Mouse (Mus musculus): Measurements from ENCODE around the gene Katnbl1. TPM values are rescaled to one million over a fixed set of nuclear protein-coding genes. Genes with fewer than 3 reads are reported as not detected.
"Not testable (repeated sequence)": the region's sequence is repeated elsewhere in the genome, so short reads cannot be mapped to it uniquely, and the experiment has no call there.

Katnbl1 gene
- polyA plus RNA-seq, 1 experiment from 2014 or later = 25.9 TPM

DNA sequence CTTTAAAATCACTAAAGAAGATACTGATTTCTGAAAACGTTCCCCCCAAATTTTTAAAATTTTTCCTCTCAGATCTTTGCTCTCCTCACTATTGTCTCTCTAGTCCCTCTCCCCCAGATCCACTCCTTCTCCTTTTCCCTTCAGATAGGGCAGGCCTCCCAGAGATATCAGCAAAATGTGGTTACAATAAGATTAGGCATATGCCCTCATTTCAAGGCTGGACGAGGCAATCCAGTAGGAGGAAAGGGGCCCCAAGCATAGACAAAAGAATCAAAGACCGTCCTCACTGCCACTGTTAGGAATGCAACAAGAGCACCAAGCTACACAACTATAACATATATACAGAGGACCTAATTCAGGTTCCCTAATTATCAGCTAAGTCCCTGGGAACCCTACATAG is 46.3 kb downstream of the Katnbl1 start:
- Histone ChIP-seq H3K4me2 (no peak overlapping the region), H3K4me1 (peaks cover 5% of the 10 kb centered on the region; the same call in 1 of the 2 replicates), H3K4me3 (no peak overlapping the region), H3K9ac (no peak overlapping the region), H3K27me3 (replicated peaks) (peaks cover 3% of the 10 kb centered on the region; the same call in 1 of the 2 replicates), H3K27ac (no peak overlapping the region), H3K36me3 (no peaks in the 10 kb centered on the region), H3K9me3 (replicated peaks) (no peaks in the 10 kb centered on the region)
- 27% methylated on average over 3 of the region's 3 CpGs for WGBS (ENCODE audit: insufficient replicate concordance)
- ATAC-seq = no peak; the same call in 1 of the 2 replicates

DNA sequence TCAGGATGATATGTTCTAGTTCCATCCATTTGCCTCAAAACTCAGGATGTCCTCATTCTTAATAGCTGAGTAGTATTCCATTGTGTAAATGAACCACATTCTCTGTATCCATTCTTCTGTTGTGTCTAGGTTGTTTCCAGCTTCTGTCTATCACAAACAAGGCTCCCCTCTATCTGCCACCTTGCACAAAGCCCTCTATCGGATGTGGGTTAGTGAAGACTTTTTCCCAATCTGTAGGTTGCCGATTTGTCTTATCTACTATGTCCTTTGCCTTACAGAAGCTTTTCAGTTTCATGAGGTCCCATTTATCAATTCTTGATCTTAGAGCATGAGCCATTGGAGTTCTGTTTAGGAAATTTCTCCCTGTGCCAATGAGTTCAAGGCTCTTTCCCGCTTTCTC is 49.5 kb downstream of the Katnbl1 start:
- H3K4me2 ChIP-seq; H3K4me3 ChIP-seq; H3K27ac ChIP-seq; H3K9ac ChIP-seq; H3K9me3 ChIP-seq (replicated peaks); H3K27me3 ChIP-seq (replicated peaks); ATAC-seq; H3K4me1 ChIP-seq; H3K36me3 ChIP-seq: not testable (repeated sequence)
- WGBS (ENCODE audit: insufficient replicate concordance) = 71% methylated on average over 3 of the region's 3 CpGs

DNA sequence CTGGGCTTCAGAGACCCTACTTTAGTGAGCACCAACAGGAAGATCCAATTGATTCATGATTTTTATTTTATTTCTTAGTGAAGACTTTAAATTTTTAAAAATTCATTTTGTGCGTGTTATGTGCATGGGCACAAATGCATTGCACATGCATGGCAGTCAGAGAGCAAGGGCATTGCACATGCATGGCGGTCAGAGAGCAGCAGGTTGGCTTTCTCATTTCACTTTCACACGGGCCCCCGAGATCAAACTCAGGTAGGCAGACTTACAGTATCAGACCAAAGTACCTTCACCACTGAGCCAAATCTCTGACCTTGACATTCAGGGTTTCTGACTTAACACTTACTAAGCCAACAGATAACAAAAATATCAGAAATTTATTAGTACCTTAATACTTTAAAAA is 50.7 kb downstream of the Katnbl1 start:
- Histone ChIP-seq H3K36me3 (no peaks in the 10 kb centered on the region), H3K27ac (no peak overlapping the region), H3K9me3 (replicated peaks) (no peaks in the 10 kb centered on the region), H3K9ac (no peak overlapping the region), H3K4me1 (peaks cover 8% of the 10 kb centered on the region; the same call in 1 of the 2 replicates), H3K27me3 (replicated peaks) (no peaks in the 10 kb centered on the region), H3K4me3 (no peak overlapping the region), H3K4me2 (no peak overlapping the region)
- no peak for ATAC-seq
- 64% methylated on average over 4 of the region's 4 CpGs for WGBS (ENCODE audit: insufficient replicate concordance)

DNA sequence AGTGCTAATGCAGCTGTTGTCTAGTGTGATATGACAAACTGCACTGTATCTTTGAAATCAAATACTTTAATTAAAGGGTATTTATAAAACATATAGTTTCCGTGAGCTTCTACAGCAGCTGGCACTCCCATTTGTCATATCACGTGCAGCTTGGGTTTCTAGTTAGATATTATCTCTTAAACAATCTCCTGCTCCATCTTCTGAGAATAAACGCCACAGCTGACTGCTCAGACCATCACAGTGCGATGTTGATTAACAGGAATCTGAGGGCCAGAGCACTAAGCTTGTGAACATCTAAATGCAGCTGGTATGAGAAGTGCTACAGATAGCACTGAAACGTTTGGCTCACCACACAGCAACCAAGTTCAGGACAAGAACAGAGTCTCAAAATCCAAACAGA is 51.4 kb downstream of the Katnbl1 start:
- Histone ChIP-seq H3K4me2 (no peak overlapping the region), H3K27ac (no peak overlapping the region), H3K4me3 (no peak overlapping the region), H3K4me1 (peaks cover 6% of the 10 kb centered on the region; the same call in 1 of the 2 replicates), H3K9ac (no peak overlapping the region), H3K27me3 (replicated peaks) (no peaks in the 10 kb centered on the region), H3K9me3 (replicated peaks) (no peaks in the 10 kb centered on the region), H3K36me3 (no peaks in the 10 kb centered on the region)
- no peak for ATAC-seq
- 51% methylated on average over 5 of the region's 5 CpGs for WGBS (ENCODE audit: insufficient replicate concordance)

DNA sequence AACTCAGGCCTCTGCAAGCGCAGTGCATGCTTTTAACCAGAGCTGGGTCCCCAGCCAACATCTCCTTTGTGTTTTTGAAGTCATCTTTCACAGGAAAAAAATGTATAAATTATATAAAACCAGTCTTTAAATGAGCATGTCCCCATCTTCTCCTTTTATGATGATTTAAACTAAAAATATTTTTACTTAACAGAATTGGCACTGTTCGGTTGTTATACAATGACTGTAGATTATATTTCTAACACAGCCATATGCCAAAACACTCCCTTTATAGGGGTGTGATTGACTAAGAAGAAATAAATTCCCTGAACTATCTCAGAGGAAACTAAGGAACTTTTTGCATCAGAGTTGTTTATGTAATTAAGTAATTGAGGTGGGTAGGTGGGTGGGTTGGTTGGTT is 53.5 kb downstream of the Katnbl1 start:
- ATAC-seq = no peak
- H3K9ac ChIP-seq = no peak overlapping the region

DNA sequence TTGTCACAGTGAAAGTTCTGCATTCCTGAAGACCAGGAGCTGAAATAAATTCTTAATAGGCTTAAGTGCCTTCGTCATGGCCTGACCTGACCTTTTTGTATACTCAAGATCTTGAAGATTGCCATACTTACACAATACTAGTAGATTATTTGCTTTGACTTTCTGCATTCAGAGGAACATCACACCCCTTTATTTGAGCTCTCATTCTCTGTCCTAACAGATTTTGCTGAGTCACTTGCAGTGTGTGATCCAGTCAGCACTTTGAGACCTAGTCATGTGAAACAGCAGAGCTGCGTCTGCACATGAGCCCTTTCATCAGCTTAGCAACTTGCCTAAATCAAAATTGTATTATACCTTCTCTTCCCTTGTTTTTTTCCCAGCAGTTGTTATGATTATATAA is 54.3 kb downstream of the Katnbl1 start:
- no peaks in the 10 kb centered on the region for H3K9me3 ChIP-seq (replicated peaks)
- no peak overlapping the region for H3K9ac ChIP-seq
- no peaks in the 10 kb centered on the region for H3K36me3 ChIP-seq
- no peaks in the 10 kb centered on the region for H3K27me3 ChIP-seq (replicated peaks)
- H3K27ac ChIP-seq = no peak overlapping the region
- H3K4me1 ChIP-seq = peaks cover 3% of the 10 kb centered on the region; the same call in 1 of the 2 replicates
- H3K4me3 ChIP-seq = no peak overlapping the region
- 49% methylated on average over 2 of the region's 2 CpGs for WGBS (ENCODE audit: insufficient replicate concordance)
- ATAC-seq = peak; percentile 75
- no peak overlapping the region for H3K4me2 ChIP-seq

More for the DNA sequence above, 53.5 kb downstream of the Katnbl1 start:
- WGBS (ENCODE audit: insufficient replicate concordance) = 75% methylated on average over 2 of the region's 2 CpGs
- Histone ChIP-seq H3K9me3 (replicated peaks) (no peaks in the 10 kb centered on the region), H3K36me3 (no peaks in the 10 kb centered on the region), H3K4me1 (peaks cover 3% of the 10 kb centered on the region; the same call in 1 of the 2 replicates), H3K27me3 (replicated peaks) (no peaks in the 10 kb centered on the region), H3K4me3 (no peak overlapping the region), H3K4me2 (no peak overlapping the region), H3K27ac (no peak overlapping the region)

DNA sequence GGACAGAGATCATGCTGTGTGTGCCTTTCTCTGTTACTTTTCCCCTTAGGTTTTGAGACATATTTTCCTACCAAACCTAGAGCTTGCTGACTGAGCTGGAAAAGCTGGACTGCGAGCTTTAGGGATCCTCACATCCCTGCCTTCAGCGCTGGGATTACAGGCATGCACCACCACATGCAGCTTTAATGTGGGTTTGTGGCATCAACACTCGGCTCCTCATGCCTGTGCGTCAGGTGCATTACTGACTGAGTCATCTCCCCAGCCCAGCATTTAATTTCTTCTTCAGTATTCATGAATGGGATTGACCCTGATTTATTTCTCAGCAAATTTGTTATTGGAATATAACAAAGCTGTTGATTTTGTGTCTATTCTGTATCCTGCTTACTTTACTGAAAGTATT is 57.3 kb downstream of the Katnbl1 start:
- no peaks in the 10 kb centered on the region for H3K27me3 ChIP-seq (replicated peaks)
- 62% methylated on average over 4 of the region's 4 CpGs for WGBS (ENCODE audit: insufficient replicate concordance)
- H3K36me3 ChIP-seq = no peaks in the 10 kb centered on the region
- no peaks in the 10 kb centered on the region for H3K9me3 ChIP-seq (replicated peaks)
- ATAC-seq = no peak
- H3K4me3 ChIP-seq = no peak overlapping the region
- H3K4me2 ChIP-seq = no peak overlapping the region
- H3K27ac ChIP-seq = no peak overlapping the region
- H3K9ac ChIP-seq = no peak overlapping the region
- H3K4me1 ChIP-seq = peaks cover 3% of the 10 kb centered on the region; the same call in 1 of the 2 replicates

DNA sequence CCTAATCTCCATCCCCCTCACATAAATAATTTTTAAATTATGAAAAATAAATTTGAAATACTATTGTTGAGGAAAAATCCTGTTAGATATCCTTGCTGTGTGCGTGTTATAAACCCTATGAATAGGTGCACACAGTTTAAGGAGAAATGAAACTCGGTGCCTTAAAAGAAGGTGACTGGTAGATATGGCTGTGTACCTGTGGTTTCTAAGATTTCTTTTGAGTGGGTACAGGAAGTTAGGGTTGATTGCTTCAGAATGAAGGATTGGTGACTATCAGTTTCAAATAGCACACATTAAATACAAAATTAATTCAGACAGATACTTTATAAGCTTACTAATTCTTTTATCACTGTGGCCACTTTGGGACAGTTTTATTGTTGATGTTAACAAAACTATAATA is 58.6 kb downstream of the Katnbl1 start:
- Histone ChIP-seq H3K9me3 (replicated peaks) (no peaks in the 10 kb centered on the region), H3K27ac (no peak overlapping the region), H3K27me3 (replicated peaks) (no peaks in the 10 kb centered on the region), H3K9ac (no peak overlapping the region), H3K4me2 (no peak overlapping the region), H3K36me3 (no peaks in the 10 kb centered on the region), H3K4me3 (no peak overlapping the region), H3K4me1 (peaks cover 3% of the 10 kb centered on the region; the same call in 1 of the 2 replicates)
- ATAC-seq = no peak
- 72% methylated on average over 2 of the region's 2 CpGs for WGBS (ENCODE audit: insufficient replicate concordance)

DNA sequence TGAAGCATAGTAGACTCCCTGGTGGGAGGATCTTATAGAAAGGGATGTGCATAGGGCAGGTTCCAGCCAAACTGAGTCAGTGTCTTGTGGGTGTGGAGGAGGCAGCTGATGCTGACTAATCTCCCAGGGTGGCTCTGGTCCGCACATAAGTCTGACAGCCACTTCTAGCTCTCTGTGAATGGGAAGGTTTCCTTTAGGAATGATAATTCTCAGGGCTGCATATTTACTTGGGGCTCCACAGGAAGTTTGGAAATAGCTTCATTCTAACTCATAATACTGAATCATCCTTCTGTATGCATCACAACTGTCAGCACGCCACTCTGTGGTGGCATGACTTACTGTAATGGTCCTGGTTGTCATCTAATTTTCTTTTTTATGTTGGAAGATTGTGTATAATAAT is 64.5 kb downstream of the Katnbl1 start:
- WGBS (ENCODE audit: insufficient replicate concordance) = 56% methylated on average over 2 of the region's 2 CpGs
- Histone ChIP-seq H3K27ac (no peak overlapping the region), H3K4me3 (no peak overlapping the region), H3K4me1 (no peaks in the 10 kb centered on the region), H3K27me3 (replicated peaks) (no peaks in the 10 kb centered on the region), H3K9me3 (replicated peaks) (no peaks in the 10 kb centered on the region), H3K36me3 (no peaks in the 10 kb centered on the region), H3K4me2 (no peak overlapping the region), H3K9ac (no peak overlapping the region)
- no peak for ATAC-seq

DNA sequence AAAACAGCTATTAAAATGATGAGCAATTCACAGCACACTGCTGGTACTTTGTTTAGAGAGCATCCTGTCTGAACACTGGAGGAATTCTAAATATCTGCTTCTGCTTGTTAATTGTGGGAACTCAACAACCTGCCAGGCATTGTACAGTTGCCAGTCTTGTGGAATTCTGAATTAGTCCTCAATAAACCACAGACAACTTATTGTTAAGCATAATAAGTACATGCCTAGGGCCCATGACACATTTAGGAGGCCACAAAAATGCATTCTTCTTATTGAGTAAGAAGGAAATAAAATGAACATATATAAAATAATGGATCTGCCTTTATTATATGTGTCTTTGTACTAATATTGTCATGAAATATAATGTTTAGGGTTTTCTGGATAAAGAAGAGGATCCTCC is 66.5 kb downstream of the Katnbl1 start:
- no peak overlapping the region for H3K9ac ChIP-seq
- H3K4me3 ChIP-seq = no peak overlapping the region
- no peak for ATAC-seq

DNA sequence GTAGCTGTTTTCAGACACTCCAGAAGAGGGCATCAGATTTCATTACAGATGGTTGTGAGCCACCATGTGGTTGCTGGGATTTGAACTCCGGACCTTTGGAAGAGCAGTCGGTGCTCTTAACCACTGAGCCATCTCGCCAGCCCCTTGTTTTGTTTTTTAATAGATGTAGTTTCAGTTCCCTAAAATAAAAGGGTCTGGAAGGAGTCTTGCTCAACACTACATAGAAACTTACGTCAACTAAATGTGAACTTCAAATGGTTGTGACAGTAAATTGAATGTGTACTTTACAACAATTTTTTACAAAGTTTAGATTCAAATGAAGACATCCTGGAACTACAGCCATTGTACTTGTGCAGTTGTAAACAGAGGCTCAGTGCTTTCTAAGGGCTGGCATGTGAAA is 69.0 kb downstream of the Katnbl1 start:
- not testable (repeated sequence) for H3K4me2 ChIP-seq; H3K27ac ChIP-seq; ATAC-seq; H3K9ac ChIP-seq; H3K36me3 ChIP-seq; H3K4me1 ChIP-seq; H3K9me3 ChIP-seq (replicated peaks); H3K4me3 ChIP-seq; H3K27me3 ChIP-seq (replicated peaks)
- WGBS (ENCODE audit: insufficient replicate concordance) = 64% methylated on average over 4 of the region's 4 CpGs

More for the DNA sequence above, 66.5 kb downstream of the Katnbl1 start:
- no peak overlapping the region for H3K27ac ChIP-seq
- no peaks in the 10 kb centered on the region for H3K9me3 ChIP-seq (replicated peaks)
- no peaks in the 10 kb centered on the region for H3K4me1 ChIP-seq
- H3K4me2 ChIP-seq = no peak overlapping the region
- H3K36me3 ChIP-seq = no peaks in the 10 kb centered on the region
- no peaks in the 10 kb centered on the region for H3K27me3 ChIP-seq (replicated peaks)

DNA sequence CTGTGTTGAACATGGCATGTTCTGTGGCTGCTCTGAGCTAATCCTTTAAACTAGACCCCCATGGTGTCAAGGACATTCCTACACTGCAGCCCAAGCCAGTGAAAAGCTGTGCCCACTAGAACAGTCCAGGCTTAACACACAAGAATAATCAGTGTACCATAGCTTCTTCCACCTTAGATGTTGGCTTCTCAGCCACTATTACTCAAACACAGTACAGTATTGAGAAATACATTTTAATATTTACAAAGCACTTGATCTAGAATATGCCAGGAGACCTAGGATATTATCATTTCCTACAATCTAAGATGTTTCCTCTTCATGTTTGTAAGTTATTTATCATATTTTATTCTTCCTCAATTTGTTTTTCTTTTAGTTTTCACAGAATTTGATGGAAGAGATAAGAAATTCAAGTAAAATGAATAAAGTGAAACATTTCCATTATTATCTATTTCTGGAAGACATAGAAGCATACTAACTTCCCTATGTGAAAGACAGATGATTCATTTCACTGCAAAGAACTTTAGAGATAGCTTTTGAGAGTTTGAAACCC is 69.6 kb downstream of the Katnbl1 start:
- Histone ChIP-seq H3K4me3 (no peak overlapping the region), H3K27ac (no peak overlapping the region), H3K27me3 (replicated peaks) (no peaks in the 10 kb centered on the region), H3K4me1 (no peaks in the 10 kb centered on the region), H3K36me3 (no peaks in the 10 kb centered on the region), H3K9ac (no peak overlapping the region), H3K4me2 (no peak overlapping the region), H3K9me3 (replicated peaks) (no peaks in the 10 kb centered on the region)
- no peak for ATAC-seq

DNA sequence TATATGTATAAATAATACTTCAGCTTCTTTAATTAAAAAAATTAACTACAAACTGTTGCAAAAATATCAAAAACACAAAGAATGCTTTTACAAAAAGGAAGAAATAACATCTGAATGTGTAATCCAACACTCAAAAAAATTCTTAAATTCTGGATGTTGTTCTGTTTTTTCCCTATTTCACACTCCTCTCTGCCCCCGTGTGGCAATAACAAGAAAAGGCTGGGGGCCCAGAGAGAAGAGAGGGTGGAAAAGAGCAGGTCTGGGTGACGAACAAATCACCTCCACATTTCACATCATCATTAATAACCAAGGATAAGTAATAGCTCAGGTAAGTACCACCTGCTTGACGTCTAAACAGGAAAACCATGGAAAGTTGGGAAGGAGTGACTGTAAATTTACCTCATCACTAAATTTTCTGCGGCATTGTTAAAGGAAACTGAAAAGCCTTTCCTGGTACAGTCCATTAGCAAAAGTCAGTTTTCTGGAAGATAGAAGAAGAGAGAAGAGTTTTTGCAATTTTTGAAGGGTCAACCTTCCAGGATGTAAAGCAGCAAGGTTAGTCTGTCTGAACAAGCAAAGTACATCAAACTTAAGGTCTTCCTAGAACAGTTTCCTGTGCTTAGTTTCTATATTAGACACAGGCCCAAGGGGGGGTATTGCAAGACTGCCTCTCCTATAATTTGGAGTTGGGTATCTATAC is 70.7 kb downstream of the Katnbl1 start:
- Histone ChIP-seq H3K4me2 (no peak overlapping the region), H3K27me3 (replicated peaks) (no peaks in the 10 kb centered on the region), H3K27ac (no peak overlapping the region), H3K9me3 (replicated peaks) (no peaks in the 10 kb centered on the region), H3K9ac (no peak overlapping the region), H3K4me1 (peaks cover 6% of the 10 kb centered on the region; the same call in 1 of the 2 replicates), H3K36me3 (no peaks in the 10 kb centered on the region), H3K4me3 (no peak overlapping the region)
- WGBS (ENCODE audit: insufficient replicate concordance) = 29% methylated on average over 4 of the region's 4 CpGs
- no peak for ATAC-seq

All from liver, embryonic 12.5 days (tissue).